Mouse (Mus musculus): ENCODE results near the gene Olfr1410.

The Olfr1410 gene

DNA sequence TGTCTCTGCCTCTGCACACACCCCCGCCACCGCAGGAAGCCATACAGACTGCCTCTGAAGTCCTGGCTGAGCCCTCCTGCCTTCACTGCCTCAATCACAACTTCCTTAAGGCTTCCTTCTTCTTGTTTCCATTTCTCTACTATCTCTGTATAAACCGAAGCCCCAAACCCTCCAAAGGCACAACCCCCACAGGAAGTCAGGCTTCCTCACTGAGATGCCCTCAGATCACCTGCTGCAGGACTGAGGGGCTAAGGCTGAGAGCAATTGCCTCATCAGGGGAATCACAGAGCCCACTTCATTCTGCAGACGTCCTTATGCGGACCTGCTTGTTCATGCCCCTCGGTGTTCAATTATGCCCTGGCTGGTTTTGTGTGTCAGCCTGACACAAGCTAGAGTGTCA, 34.8 kb downstream of the Olfr1410 start:
- DNase-seq (ENCODE audit: low read depth, low spot score): no peak

- DNase-seq (ENCODE audit: low read depth, low spot score): peak; percentile 66
Observed at GRCm38 (mm10) chr1:92641514-92642272, 36.1 kb downstream of the Olfr1410 start, which contains the start of gene Cops9. Gene Cops9, minus strand, starts transcription at chr1:92641985.

DNA sequence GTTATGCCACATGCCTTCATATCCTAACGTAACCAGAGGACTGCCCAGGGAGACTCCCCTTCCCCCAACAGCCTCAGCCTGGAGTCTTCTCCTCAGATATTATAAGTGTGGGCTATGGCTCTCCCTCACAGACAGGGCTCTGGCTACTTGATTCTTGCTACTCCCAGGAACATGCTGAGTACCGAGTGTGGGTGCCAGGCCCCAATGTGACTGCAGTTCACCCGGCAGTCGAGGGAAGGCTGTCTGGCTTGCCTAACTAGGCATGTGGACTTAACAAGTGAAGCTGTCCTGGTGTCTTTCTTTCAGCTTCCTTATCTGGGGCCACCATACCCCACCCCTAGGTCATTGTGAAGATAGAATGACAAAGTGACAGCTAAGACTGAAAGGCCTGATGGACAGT, 38.1 kb downstream of the Olfr1410 start:
- DNase-seq (ENCODE audit: low read depth, low spot score): no peak

GRCm38 (mm10) chr1:92644916-92645315, 39.3 kb downstream of the Olfr1410 start:
- no peak for DNase-seq (ENCODE audit: low read depth, low spot score)

- DNase-seq (ENCODE audit: low read depth, low spot score): no peak
Observed at GRCm38 (mm10) chr1:92646111-92646510, 40.5 kb downstream of the Olfr1410 start.

DNA sequence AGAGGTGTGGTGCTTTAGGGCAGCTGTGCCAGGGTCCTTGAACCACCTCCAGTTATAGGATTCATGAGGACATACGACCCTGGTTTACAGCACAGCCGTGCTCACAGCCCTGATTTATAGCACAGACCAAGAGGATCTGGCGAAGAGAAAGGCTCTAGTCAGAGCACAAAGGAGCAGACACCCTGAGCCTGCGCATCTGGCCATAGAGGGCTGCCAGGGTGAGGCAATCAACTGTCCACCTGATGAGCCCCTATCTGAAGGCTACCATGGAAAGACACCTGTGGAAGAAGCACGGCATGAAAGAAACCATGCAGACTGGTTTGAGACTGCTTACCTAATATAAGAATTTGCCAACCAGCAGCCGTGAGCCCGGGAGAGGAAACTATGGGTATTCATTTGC, 41.0 kb downstream of the Olfr1410 start:
- no peak for DNase-seq (ENCODE audit: low read depth, low spot score)

DNA sequence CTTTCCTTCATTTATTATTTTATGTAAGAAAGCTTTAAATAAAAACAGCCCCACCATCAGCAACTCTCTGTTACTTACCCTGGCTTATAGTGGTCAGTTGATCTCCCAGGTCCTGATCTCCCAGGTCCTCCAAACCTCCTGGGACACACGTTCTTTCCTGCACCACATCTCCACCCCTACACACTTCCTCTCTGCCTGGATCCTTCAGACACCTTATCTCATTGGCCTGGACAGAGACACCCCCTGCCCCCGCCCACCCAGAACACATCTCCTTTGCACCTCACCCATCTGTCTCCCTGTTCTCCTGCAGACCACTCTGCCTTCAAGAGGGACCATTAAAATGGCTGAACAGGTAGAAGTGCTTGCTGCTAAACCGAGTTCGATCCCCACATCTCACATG, 41.4 kb downstream of the Olfr1410 start:
- no peak for DNase-seq (ENCODE audit: low read depth, low spot score)

DNA sequence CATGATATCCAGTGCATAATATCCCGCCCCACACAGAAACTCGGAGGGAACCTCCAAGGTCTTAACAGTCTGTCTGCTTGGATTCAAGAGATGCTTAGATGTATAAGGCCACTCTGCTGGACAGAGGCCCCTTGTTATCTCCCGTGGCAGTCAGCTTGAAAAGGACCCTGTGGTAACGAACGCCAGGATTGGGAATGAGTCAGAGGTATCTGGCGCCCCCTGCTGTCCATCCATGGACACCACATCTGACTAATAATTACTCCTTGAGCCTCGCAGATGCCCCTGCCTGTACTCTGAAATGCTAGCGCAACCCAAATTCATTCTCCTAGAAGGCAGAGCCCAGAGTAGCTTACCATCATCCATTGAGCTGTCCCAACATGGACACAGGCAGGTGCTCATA, 42.2 kb downstream of the Olfr1410 start:
- DNase-seq (ENCODE audit: low read depth, low spot score): no peak

DNA sequence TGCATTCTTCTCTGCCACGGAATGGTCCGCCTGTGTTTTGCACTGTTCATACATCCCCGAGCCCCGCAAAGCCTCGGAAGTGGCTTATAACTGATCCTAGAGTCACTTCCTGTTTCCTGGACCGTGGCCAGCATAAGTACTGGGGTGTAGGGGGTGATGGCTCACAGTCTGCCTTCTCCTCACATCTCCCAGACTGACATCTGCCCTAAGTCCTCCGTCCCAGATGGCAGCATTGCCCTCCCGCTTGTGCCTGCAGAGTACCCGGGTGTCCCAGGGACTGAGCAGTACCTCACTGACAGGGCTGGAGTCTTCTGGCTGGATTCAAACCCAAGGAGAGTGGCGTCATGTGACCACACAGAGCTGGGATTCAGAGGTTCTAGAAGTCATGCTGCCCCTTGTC, 42.6 kb downstream of the Olfr1410 start:
- DNase-seq (ENCODE audit: low read depth, low spot score): no peak

DNA sequence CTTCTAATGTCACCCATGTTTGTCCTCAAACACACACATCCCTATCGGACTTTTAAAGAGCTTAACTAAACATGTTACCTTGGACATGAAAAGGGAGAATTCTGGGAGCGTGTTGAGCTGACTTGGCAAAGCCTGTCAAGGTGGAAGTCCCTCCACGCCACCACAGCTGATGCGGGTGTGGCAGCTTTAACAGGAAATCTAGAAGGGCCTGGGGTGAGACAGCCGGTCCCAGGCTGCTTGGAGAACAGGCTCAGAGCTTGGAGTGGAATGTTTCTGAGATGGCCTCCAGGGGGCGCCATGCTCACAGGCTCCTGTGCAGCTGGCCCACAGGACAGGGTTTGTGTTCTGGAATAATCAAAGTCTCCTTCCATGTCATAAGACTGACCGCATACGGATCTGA, 43.1 kb downstream of the Olfr1410 start, which contains the start of gene Otos:
TSS of gene Otos (minus strand) at position 169 of the 400 bp plus-strand sequence.
- no peak for DNase-seq (ENCODE audit: low read depth, low spot score)

GRCm38 (mm10) chr1:92651467-92651866, 45.9 kb downstream of the Olfr1410 start:
- DNase-seq (ENCODE audit: low read depth, low spot score): no peak

- DNase-seq (ENCODE audit: low read depth, low spot score): no peak
Observed at GRCm38 (mm10) chr1:92653179-92653578, 47.6 kb downstream of the Olfr1410 start.

DNA sequence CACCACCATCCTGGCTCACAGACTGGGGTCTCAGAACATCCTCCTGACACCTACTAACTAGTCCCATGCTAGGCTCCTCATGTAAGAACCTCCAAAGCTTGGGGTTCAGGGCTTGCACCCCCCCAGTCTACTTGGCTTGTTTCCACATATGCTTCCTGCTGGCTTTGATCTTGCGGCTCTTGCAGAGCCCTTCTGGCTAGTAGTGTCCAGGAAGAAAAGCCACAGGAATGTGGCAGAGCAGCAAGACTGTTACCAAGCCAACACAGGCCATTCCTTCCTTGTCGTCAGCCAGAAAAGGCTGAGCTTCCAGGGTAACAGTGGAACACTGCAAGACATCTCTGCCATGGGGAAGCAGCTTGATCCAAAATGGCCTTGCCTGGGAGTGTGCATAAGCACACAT, 49.1 kb downstream of the Olfr1410 start:
- no peak for DNase-seq (ENCODE audit: low read depth, low spot score)

- DNase-seq (ENCODE audit: low read depth, low spot score): no peak
Observed at GRCm38 (mm10) chr1:92657025-92657820, 51.6 kb downstream of the Olfr1410 start.

DNA sequence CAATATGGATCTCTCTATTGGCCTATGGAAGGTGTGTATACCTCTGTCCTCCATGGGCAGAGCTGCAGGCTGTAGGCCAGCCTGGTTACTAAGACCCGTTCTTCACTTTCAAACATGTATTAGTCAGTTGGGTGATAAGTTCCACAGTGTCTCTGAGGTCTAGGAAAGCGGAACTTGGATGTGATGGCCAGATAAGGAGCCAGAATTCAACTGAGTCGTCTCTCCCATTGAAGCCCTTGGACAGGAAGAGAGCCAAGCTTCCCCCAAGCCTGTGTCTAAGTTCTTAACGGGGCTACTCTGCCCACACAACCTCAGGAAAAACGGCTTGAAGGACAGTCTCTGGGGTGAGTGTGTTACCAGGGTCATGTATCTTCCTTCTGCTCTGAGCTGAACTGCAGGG, 53.8 kb downstream of the Olfr1410 start:
- no peak for DNase-seq (ENCODE audit: low read depth, low spot score)
